Mouse (Mus musculus) ES-Bruce4 (cell line): ENCODE results near the gene Rere.

Experiments used
- CTCF ChIP-seq: IDR thresholded peaks from one replicate; pipeline ENCODE4 v1.8.1; 2011; ENCODE audit warnings: low read depth, low read length
- POLR2A ChIP-seq: IDR thresholded peaks from one replicate; pipeline ENCODE4 v1.8.1; 2011; ENCODE audit warnings: low read length; ENCODE audit not compliant: insufficient read depth

GRCm38 (mm10) chr4:150447517-150447916 is 166.1 kb downstream of the Rere start:
- TF ChIP-seq POLR2A (no peak), CTCF (no peak)
